Mouse (Mus musculus) forebrain, embryonic 10.5 days (tissue): ENCODE data around the gene Prrt1. TPM values are rescaled to one million over a fixed set of nuclear protein-coding genes. Genes with fewer than 3 reads are reported as not detected.

Experiments
- DNase-seq: peaks from one replicate; pipeline ENCODE4 v3.0.0-alpha.2; 2017; ENCODE audit warnings: low spot score; ENCODE audit errors: extremely low spot score
- H3K27ac ChIP-seq: fragments of 300-500 bp; sonication (generic); 2 replicates; pipeline ENCODE4 v1.5.1; 2016; ENCODE audit warnings: mild to moderate bottlenecking
- H3K27me3 ChIP-seq: fragments of 300-500 bp; sonication (generic); 2 replicates; pipeline ENCODE4 v1.6.1; 2016; ENCODE audit warnings: mild to moderate bottlenecking; ENCODE audit not compliant: poor library complexity, severe bottlenecking
- H3K36me3 ChIP-seq: fragments of 300-500 bp; sonication (generic); replicated peaks from 2 replicates; pipeline ENCODE4 v1.6.1; 2016; ENCODE audit warnings: mild to moderate bottlenecking, moderate library complexity
- H3K4me1 ChIP-seq: fragments of 300-500 bp; sonication (generic); 2 replicates; pipeline ENCODE4 v1.6.1; 2016
- H3K4me3 ChIP-seq: fragments of 300-500 bp; sonication (generic); 2 replicates; pipeline ENCODE4 v1.5.1; 2016; ENCODE audit warnings: mild to moderate bottlenecking, moderate library complexity
- H3K9me3 ChIP-seq: fragments of 300-500 bp; sonication (generic); 2 replicates; pipeline ENCODE4 v1.6.1; 2016; ENCODE audit warnings: mild to moderate bottlenecking, moderate library complexity
- WGBS: fragments of 180-500 bp; shearing (Covaris S2); methylation state at CpG from one replicate; pipeline ENCODE4 v1.1.7; 2016; 5-methylcytosine and 5-hydroxymethylcytosine counted together
- polyA plus RNA-seq: library from polyadenylated mRNA; unstranded; fragments of >200 nt; fragmentation: Nextera tagmentation; extraction: Ambion mirVana; gene quantifications from 2 replicates; pipeline ENCODE4 v1.2.1, GENCODE M21; 2016

Gene Prrt1
- polyA plus RNA-seq, 1 experiment from 2014 or later = 0.62 TPM

GRCm38 (mm10) chr17:34624981-34625380, 4.4 kb upstream of the Prrt1 start:
- H3K36me3 ChIP-seq = peaks cover 47% of the 10 kb centered on the region
- DNase-seq = no peak
- whole genome bisulfite sequencing = 97% methylated on average over 3 of the region's 3 CpGs
- H3K27me3 ChIP-seq = peaks cover 20% of the 10 kb centered on the region
- H3K9me3 ChIP-seq = no peaks in the 10 kb centered on the region
- peaks cover 39% of the 10 kb centered on the region for H3K4me1 ChIP-seq
- no peak overlapping the region for H3K4me3 ChIP-seq
- H3K27ac ChIP-seq = no peak overlapping the region

DNA sequence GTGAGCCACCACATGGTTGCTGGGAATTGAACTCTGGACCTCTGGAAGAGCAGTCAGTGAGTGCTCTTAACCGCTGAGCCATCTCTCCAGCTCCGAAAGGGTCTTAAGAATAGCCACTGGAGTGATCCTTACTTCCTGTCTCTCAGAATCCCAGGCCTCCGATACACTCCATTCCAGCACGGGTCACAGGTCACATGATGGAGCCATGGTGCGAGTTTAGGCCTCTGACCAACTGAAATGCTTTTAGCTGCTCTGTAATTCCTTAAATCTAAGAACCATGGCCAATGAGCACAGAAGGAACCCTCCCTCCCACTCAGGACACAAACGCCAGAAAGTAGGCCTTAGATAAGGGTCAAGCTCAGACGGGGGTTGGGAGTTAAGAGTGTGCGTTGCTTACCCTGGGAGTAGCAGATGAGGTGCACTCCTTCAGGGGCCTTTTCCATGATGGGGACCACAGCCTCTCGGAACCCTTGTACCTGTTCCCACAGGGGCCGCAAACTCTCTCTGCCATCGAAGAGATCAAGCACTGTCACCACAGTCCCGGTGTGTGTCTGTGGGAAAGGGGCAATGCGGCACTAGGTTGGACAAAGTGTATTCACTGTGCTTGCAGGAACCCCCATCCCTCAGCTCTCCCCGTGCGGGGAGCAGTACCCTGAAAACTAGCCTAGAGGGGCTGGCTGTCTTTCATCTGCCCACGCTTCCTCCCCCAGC, 3.1 kb upstream of the Prrt1 start:
- peak overlapping the region; percentile 80 for H3K4me3 ChIP-seq
- WGBS = 53% methylated on average over 16 of the region's 16 CpGs
- no peaks in the 10 kb centered on the region for H3K9me3 ChIP-seq
- H3K4me1 ChIP-seq = peaks cover 52% of the 10 kb centered on the region
- DNase-seq = no peak
- H3K36me3 ChIP-seq = peaks cover 39% of the 10 kb centered on the region
- peaks cover 33% of the 10 kb centered on the region for H3K27me3 ChIP-seq
- peak overlapping the region; percentile 89 for H3K27ac ChIP-seq

DNA sequence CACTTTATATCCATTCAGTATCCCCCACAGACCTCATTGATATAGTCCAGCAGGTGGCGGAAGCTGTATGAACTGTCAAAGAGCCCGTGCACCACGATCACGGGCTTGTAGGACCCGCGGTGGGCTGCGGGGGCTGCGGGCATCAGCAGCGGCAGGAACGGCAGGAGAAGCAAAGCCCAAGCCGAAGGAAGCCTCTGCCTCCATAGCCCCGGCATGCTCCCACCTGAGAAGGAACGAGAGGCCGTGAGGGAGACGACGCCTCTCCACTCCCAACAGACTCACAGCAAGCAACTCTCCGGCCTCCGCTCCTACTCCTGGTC, 2.6 kb upstream of the Prrt1 start:
- Histone ChIP-seq H3K9me3 (no peaks in the 10 kb centered on the region), H3K4me1 (peaks cover 57% of the 10 kb centered on the region)

DNA sequence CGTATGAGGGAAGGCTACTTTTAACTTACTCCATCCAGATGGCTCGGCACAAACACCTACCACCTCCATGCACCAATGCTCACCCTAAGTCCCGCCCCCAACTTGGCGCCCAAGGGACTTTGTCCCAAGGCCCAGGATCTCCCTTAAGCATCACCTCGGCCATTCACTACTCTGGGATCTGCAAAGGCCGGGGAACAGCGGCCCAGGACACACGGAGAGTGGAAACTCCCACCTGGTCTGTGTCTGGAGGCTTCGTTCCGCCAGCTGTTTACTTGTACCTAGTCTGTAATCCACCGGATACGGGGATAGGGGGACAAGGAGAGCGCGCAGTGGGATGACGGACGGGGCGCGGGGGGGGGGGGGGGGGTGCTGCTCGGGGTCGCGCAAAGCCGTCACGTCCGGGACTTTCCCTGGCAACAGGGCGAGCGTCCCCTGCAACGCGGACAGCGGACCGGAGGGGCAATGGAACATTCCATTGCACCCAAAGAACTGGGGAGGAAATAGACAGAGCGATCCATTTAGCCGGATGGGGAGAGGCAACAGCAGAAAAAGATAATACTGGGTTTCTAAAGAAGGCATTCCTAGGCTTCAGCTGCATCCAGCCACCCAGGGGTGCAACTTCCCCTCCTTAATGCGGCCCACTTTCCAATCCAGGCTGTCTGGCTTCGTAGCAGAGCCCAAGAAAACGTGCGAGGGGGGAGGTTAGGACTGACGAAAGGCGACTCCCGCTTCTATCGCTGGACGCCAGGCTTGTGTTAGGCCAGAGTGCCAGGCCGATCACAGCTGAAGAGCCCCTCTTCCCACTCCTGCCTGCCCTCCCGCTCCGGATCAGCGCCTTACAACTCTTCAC, 2.0 kb upstream of the Prrt1 start:
- Histone ChIP-seq H3K4me3 (peak overlapping the region; percentile 80), H3K4me1 (peaks cover 63% of the 10 kb centered on the region), H3K27me3 (peaks cover 44% of the 10 kb centered on the region), H3K9me3 (no peaks in the 10 kb centered on the region), H3K27ac (peak overlapping the region; percentile 89), H3K36me3 (peaks cover 28% of the 10 kb centered on the region)
- DNase-seq = peak; percentile 92
- under 1% methylated on average over 44 of the region's 45 CpGs for WGBS

More for the DNA sequence above, 2.6 kb upstream of the Prrt1 start:
- under 1% methylated on average over 18 of the region's 18 CpGs for WGBS
- Histone ChIP-seq H3K36me3 (peaks cover 34% of the 10 kb centered on the region), H3K27ac (peak overlapping the region; percentile 89), H3K27me3 (peaks cover 38% of the 10 kb centered on the region), H3K4me3 (peak overlapping the region; percentile 80)
- DNase-seq = peak; percentile 61

DNA sequence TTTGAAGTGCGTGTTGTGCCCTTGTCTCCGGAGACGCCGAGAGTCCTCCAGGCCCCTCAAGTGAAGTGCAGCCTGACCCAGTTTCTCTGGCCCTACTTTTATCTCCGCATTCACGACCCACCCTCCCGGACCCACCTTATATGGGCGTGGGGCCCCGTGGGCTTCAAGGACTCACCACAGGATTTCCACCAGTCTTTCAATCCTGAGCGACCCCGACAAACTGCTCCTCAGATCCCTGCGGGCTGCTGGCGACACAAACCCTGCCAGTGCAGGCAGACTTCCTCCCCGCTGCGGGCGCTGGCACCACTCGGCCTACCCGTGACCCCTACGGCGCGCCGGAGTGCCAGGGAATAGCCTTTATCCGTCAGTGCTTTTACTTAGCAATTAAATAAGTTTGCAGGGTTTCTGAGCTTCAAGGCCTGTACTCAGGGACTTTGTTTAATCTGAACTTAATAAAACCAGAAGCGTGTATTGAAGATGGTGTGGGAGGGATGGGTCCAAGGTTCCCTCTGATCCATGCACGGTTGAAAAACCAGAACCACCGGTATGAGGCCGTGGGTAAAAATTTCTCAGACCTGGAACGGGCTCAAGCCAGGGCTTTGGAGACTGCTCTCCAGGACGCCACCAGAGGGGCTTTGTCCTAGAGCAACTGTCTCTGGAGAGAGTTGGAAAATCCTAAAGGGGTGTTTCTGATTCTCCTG, 1.2 kb upstream of the Prrt1 start, which contains the start of gene Ppt2:
Gene Ppt2 (minus strand): TSS at position 568 of the 701 bp plus-strand sequence.
- Histone ChIP-seq H3K4me3 (peak within 1 kb of the TSS; percentile 80), H3K36me3 (peaks cover 20% of the 10 kb centered on the region), H3K27me3 (peaks cover 51% of the 10 kb centered on the region), H3K9me3 (no peaks in the 10 kb centered on the region), H3K4me1 (peaks cover 67% of the 10 kb centered on the region), H3K27ac (peak within 1 kb of the TSS; percentile 89)
- DNase-seq = no peak
- 10% methylated on average over 29 of the region's 29 CpGs for WGBS

DNA sequence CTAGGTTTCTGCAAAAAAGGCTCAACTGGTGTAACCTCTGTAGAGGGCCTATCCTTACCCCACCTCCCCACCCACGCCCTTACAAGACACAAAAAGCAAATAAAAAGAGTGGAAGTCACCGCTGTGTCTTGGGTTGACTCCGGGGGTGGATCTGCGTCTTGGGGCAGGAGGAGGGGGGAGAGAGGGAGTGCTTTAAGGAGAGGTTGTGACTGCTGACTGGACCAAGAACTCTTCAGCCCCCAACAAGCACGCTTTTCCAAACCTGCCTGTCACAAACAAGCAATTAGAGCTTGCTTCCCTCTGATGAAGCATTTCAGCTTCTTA, 727 bp upstream of the Prrt1 start:
- WGBS = 12% methylated on average over 5 of the region's 5 CpGs
- no peak for DNase-seq
- Histone ChIP-seq H3K4me3 (peak overlapping the region; percentile 80), H3K36me3 (peaks cover 15% of the 10 kb centered on the region), H3K27ac (peak overlapping the region; percentile 89), H3K9me3 (no peaks in the 10 kb centered on the region), H3K4me1 (peaks cover 72% of the 10 kb centered on the region), H3K27me3 (peaks cover 56% of the 10 kb centered on the region)

- peaks cover 72% of the 10 kb centered on the region for H3K4me1 ChIP-seq
- no peak for DNase-seq
- H3K9me3 ChIP-seq = no peaks in the 10 kb centered on the region
- H3K27ac ChIP-seq = peak overlapping the region; percentile 89
- 11% methylated on average over 12 of the region's 12 CpGs for WGBS
- peaks cover 61% of the 10 kb centered on the region for H3K27me3 ChIP-seq
- H3K36me3 ChIP-seq = peaks cover 9% of the 10 kb centered on the region
- peak overlapping the region; percentile 80 for H3K4me3 ChIP-seq
Measured at GRCm38 (mm10) chr17:34629796-34630603, 667 bp downstream of the Prrt1 start.

GRCm38 (mm10) chr17:34630761-34631301, 1.5 kb downstream of the Prrt1 start:
- Histone ChIP-seq H3K27me3 (peaks cover 61% of the 10 kb centered on the region), H3K4me1 (peaks cover 69% of the 10 kb centered on the region), H3K9me3 (no peaks in the 10 kb centered on the region), H3K4me3 (peak overlapping the region; percentile 80), H3K36me3 (peaks cover 1% of the 10 kb centered on the region), H3K27ac (peak overlapping the region; percentile 67; the same call in 1 of the 2 replicates)
- DNase-seq = no peak
- 2% methylated on average over 47 of the region's 48 CpGs for WGBS

- Histone ChIP-seq H3K4me1 (peaks cover 61% of the 10 kb centered on the region), H3K36me3 (no peaks in the 10 kb centered on the region), H3K27ac (0 out of 2 replicates have a peak overlapping the region, but pooled peaks have one; percentile 60), H3K27me3 (peaks cover 61% of the 10 kb centered on the region), H3K9me3 (no peaks in the 10 kb centered on the region), H3K4me3 (peak overlapping the region; percentile 80)
- WGBS = 3% methylated on average over 12 of the region's 12 CpGs
- no peak for DNase-seq
Measured at GRCm38 (mm10) chr17:34631647-34632046, 2.3 kb downstream of the Prrt1 start.

DNA sequence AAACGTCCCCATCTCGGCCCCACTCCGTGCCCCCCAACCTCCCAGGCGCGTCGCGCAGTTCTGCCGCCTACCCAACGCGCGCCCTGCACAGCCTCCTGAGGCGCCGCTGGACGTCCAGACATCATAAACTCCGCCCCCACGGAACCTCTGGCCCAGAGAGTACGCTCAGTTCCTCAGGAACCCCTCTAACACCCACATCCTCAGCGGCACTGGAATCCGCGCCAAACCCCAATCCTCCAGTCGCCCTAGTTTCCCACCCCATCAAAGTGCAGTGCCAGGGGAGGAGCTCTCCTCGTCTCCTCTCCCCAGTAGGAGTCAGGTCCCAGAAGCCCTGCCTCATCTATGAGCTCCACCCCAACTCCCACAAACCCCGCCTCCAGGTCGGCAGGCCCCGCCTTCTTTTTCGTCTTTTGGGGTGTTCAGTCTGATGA, 2.9 kb downstream of the Prrt1 start:
- under 1% methylated on average over 26 of the region's 26 CpGs for WGBS
- Histone ChIP-seq H3K4me1 (peaks cover 58% of the 10 kb centered on the region), H3K27ac (peak overlapping the region; percentile 60; the same call in 1 of the 2 replicates), H3K4me3 (peak overlapping the region; percentile 80), H3K36me3 (no peaks in the 10 kb centered on the region), H3K9me3 (no peaks in the 10 kb centered on the region), H3K27me3 (peaks cover 61% of the 10 kb centered on the region)
- DNase-seq = peak; percentile 49

DNA sequence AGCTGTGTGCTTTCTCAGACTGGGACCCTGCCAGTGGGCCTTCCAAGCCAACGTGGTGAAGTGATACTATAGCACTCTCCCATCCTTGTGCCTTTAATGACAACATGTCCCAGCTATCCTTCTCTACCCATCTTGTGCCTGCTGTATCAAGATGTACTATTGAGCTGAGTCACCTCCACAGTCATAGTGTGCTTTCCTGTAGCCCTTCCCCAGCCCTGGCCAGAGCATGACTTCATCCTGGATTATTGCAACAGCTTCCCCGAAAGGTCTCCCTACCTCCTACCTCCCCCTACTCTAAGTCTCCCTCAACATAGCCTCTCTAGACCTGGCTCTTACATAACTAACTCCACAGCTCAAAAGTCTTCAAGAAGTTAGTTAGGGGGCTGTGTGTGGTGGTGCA, 6.3 kb downstream of the Prrt1 start:
- no peak for DNase-seq
- Histone ChIP-seq H3K36me3 (no peaks in the 10 kb centered on the region), H3K9me3 (no peaks in the 10 kb centered on the region), H3K4me1 (peaks cover 29% of the 10 kb centered on the region), H3K4me3 (no peak overlapping the region), H3K27me3 (peaks cover 34% of the 10 kb centered on the region), H3K27ac (no peak overlapping the region)
- WGBS = 69% methylated on average over 2 of the region's 2 CpGs

DNA sequence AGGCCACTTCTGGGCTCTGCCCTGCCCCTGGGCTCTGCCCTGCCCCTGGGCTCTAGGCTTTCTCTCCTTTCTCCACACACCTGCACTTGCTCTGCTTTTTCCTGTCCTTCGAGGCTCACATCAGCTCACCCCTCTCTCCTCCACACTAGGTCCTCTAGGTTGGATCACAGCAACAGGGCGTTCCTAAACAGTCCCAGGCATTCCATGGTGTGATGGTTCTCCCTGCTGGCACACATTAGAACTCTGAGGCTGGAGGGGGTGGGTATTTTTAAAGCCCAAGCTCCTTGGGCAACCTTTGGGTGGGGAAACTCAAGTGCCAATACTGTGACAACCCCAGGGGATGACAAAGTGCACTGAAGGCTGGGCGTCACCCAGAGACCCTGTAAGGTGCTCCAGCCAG, 8.1 kb downstream of the Prrt1 start:
- H3K27ac ChIP-seq = no peak overlapping the region
- H3K4me3 ChIP-seq = no peak overlapping the region
- WGBS = 74% methylated on average over 3 of the region's 3 CpGs
- peaks cover 16% of the 10 kb centered on the region for H3K27me3 ChIP-seq
- peaks cover 21% of the 10 kb centered on the region for H3K4me1 ChIP-seq
- H3K36me3 ChIP-seq = no peaks in the 10 kb centered on the region
- no peak for DNase-seq
- no peaks in the 10 kb centered on the region for H3K9me3 ChIP-seq
